Mouse (Mus musculus): Measurements from ENCODE around the gene Zfp846.

- TF ChIP-seq CTCF (IDR thresholded peaks at IDR 0.05; ENCODE audit: low read depth) (0 out of 2 replicates have a peak, but pooled peaks have one; percentile 10), EP300 (IDR thresholded peaks at IDR 0.05; ENCODE audit: low read depth) (peak; percentile 89)
Measured at GRCm38 (mm10) chr9:20581175-20581634, at the start of gene Zfp846.

Data from heart, postnatal 0 days (tissue).